Mouse (Mus musculus): ENCODE measurements around the gene Olfr1358.

DNA sequence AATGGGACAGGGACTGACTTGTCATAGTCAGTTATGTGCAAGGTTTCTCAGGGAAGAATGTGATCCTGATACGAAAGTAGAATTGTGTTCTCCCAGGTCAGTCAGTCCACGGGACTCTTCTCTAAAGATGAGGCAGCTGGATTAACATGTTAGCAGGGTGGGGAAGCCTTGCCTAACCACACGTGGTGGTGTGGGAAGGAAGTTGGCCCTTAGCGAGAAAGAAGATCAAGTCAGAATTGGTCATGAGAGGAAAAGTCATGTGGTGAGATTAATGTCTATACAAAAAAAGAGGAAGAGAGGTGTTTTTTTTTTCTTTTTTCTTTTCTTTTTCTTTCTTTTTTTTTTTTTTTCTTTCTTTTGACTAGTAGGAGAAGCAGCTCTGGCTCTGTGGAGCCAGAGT lies 40.4 kb upstream of the Olfr1358 start:
- TF ChIP-seq CTCF (IDR thresholded peaks at IDR 0.05) (no peak), EP300 (IDR thresholded peaks at IDR 0.05) (no peak)
